Mouse (Mus musculus): ENCODE data around the gene Ptprg. TPM values are rescaled to one million over a fixed set of nuclear protein-coding genes. Genes with fewer than 3 reads are reported as not detected.

The Ptprg gene
- total and polyA plus RNA-seq, 3 experiments: 25.1 to 57.1 (median 54.0) TPM

GRCm38 (mm10) chr14:11667762-11668161 is 114.4 kb downstream of the Ptprg start:
- no peak for DNase-seq
- H3K4me3 ChIP-seq: no peak overlapping the region
- H3K79me2 ChIP-seq (replicated peaks; ENCODE audit: control insufficient read depth, insufficient read depth, low read length): peaks cover 4% of the 10 kb centered on the region
- H3K36me3 ChIP-seq (ENCODE audit: control insufficient read depth, insufficient read depth, low read length): peaks cover 3% of the 10 kb centered on the region; the same call in 1 of the 2 replicates
- intact Hi-C loops (cut with DNase I): no loop called here
- H3K27me3 ChIP-seq (ENCODE audit: control insufficient read depth, insufficient read depth, low read length): no peaks in the 10 kb centered on the region
- no peak overlapping the region for H3K27ac ChIP-seq
- no peak overlapping the region for H3K9ac ChIP-seq (ENCODE audit: low read depth, low read length)
- peaks cover 10% of the 10 kb centered on the region for H3K4me1 ChIP-seq (ENCODE audit: control insufficient read depth, insufficient read depth, low read length)
- 50% methylated on average over 3 of the region's 3 CpGs for WGBS
- TF ChIP-seq POLR2A (IDR thresholded peaks at IDR 0.05; ENCODE audit: insufficient read depth, low read depth, low read length) (no peak), EP300 (IDR thresholded peaks at IDR 0.05; ENCODE audit: insufficient read depth, low read depth, low read length) (no peak), CTCF (IDR thresholded peaks at IDR 0.05) (no peak)

- Histone ChIP-seq H3K27ac (no peak overlapping the region), H3K36me3 (ENCODE audit: control insufficient read depth, insufficient read depth, low read length) (no peaks in the 10 kb centered on the region), H3K27me3 (ENCODE audit: control insufficient read depth, insufficient read depth, low read length) (no peaks in the 10 kb centered on the region), H3K79me2 (replicated peaks; ENCODE audit: control insufficient read depth, insufficient read depth, low read length) (peaks cover 10% of the 10 kb centered on the region), H3K4me1 (ENCODE audit: control insufficient read depth, insufficient read depth, low read length) (peaks cover 11% of the 10 kb centered on the region), H3K4me3 (no peak overlapping the region), H3K9ac (ENCODE audit: low read depth, low read length) (no peak overlapping the region)
- 52% methylated on average over 6 of the region's 6 CpGs for WGBS
- DNase-seq: no peak
- TF ChIP-seq EP300 (IDR thresholded peaks at IDR 0.05; ENCODE audit: insufficient read depth, low read depth, low read length) (no peak), POLR2A (IDR thresholded peaks at IDR 0.05; ENCODE audit: insufficient read depth, low read depth, low read length) (no peak), CTCF (IDR thresholded peaks at IDR 0.05) (no peak)
- intact Hi-C loops (cut with DNase I): no loop called here
Measured at GRCm38 (mm10) chr14:11670847-11671246, 117.5 kb downstream of the Ptprg start.

GRCm38 (mm10) chr14:11672981-11673547 is 119.7 kb downstream of the Ptprg start:
- TF ChIP-seq EP300 (IDR thresholded peaks at IDR 0.05; ENCODE audit: insufficient read depth, low read depth, low read length) (no peak), CTCF (IDR thresholded peaks at IDR 0.05) (no peak), POLR2A (IDR thresholded peaks at IDR 0.05; ENCODE audit: insufficient read depth, low read depth, low read length) (no peak)
- peaks cover 13% of the 10 kb centered on the region for H3K4me1 ChIP-seq (ENCODE audit: control insufficient read depth, insufficient read depth, low read length)
- WGBS: 48% methylated on average over 3 of the region's 3 CpGs
- no peak overlapping the region for H3K9ac ChIP-seq (ENCODE audit: low read depth, low read length)
- peaks cover 5% of the 10 kb centered on the region for H3K36me3 ChIP-seq (ENCODE audit: control insufficient read depth, insufficient read depth, low read length)
- no peak overlapping the region for H3K27ac ChIP-seq
- H3K79me2 ChIP-seq (replicated peaks; ENCODE audit: control insufficient read depth, insufficient read depth, low read length): peaks cover 12% of the 10 kb centered on the region
- no peak for DNase-seq
- intact Hi-C loops (cut with DNase I): no loop called here
- no peak overlapping the region for H3K4me3 ChIP-seq
- H3K27me3 ChIP-seq (ENCODE audit: control insufficient read depth, insufficient read depth, low read length): no peaks in the 10 kb centered on the region

GRCm38 (mm10) chr14:11678201-11678600 is 124.9 kb downstream of the Ptprg start:
- intact Hi-C loops (cut with DNase I): no loop called here
- H3K27me3 ChIP-seq (ENCODE audit: control insufficient read depth, insufficient read depth, low read length): no peaks in the 10 kb centered on the region
- DNase-seq: no peak
- H3K79me2 ChIP-seq (replicated peaks; ENCODE audit: control insufficient read depth, insufficient read depth, low read length): peaks cover 19% of the 10 kb centered on the region
- no peak overlapping the region for H3K27ac ChIP-seq
- no peak overlapping the region for H3K9ac ChIP-seq (ENCODE audit: low read depth, low read length)
- peaks cover 18% of the 10 kb centered on the region for H3K4me1 ChIP-seq (ENCODE audit: control insufficient read depth, insufficient read depth, low read length)
- H3K4me3 ChIP-seq: no peak overlapping the region
- H3K36me3 ChIP-seq (ENCODE audit: control insufficient read depth, insufficient read depth, low read length): peaks cover 19% of the 10 kb centered on the region
- WGBS: 73% methylated on average over 4 of the region's 4 CpGs
- TF ChIP-seq POLR2A (IDR thresholded peaks at IDR 0.05; ENCODE audit: insufficient read depth, low read depth, low read length) (no peak), CTCF (IDR thresholded peaks at IDR 0.05) (no peak), EP300 (IDR thresholded peaks at IDR 0.05; ENCODE audit: insufficient read depth, low read depth, low read length) (no peak)

GRCm38 (mm10) chr14:11679741-11680140 is 126.4 kb downstream of the Ptprg start:
- 81% methylated on average over 3 of the region's 3 CpGs for WGBS
- H3K27me3 ChIP-seq (ENCODE audit: control insufficient read depth, insufficient read depth, low read length): no peaks in the 10 kb centered on the region
- H3K4me3 ChIP-seq: no peak overlapping the region
- no peak overlapping the region for H3K27ac ChIP-seq
- no peak for DNase-seq
- intact Hi-C loops (cut with DNase I): loop anchor here (10.0 kb wide), 1 partner anchor 125 kb away; the partner anchor contains the start of gene Ptprg
- H3K79me2 ChIP-seq (replicated peaks; ENCODE audit: control insufficient read depth, insufficient read depth, low read length): peaks cover 16% of the 10 kb centered on the region
- H3K4me1 ChIP-seq (ENCODE audit: control insufficient read depth, insufficient read depth, low read length): peaks cover 16% of the 10 kb centered on the region
- TF ChIP-seq EP300 (IDR thresholded peaks at IDR 0.05; ENCODE audit: insufficient read depth, low read depth, low read length): no peak
- no peak overlapping the region for H3K9ac ChIP-seq (ENCODE audit: low read depth, low read length)
- H3K36me3 ChIP-seq (ENCODE audit: control insufficient read depth, insufficient read depth, low read length): peaks cover 19% of the 10 kb centered on the region

- DNase-seq: no peak
- Histone ChIP-seq H3K4me1 (ENCODE audit: control insufficient read depth, insufficient read depth, low read length) (peaks cover 16% of the 10 kb centered on the region), H3K9ac (ENCODE audit: low read depth, low read length) (no peak overlapping the region), H3K4me3 (no peak overlapping the region), H3K36me3 (ENCODE audit: control insufficient read depth, insufficient read depth, low read length) (peaks cover 19% of the 10 kb centered on the region), H3K27me3 (ENCODE audit: control insufficient read depth, insufficient read depth, low read length) (no peaks in the 10 kb centered on the region), H3K79me2 (replicated peaks; ENCODE audit: control insufficient read depth, insufficient read depth, low read length) (peaks cover 13% of the 10 kb centered on the region), H3K27ac (no peak overlapping the region)
- 80% methylated on average over 2 of the region's 2 CpGs for WGBS
- intact Hi-C loops (cut with DNase I): loop anchor here (10.0 kb wide), 1 partner anchor 126 kb away; the partner anchor contains the start of gene Ptprg
- no peak for TF ChIP-seq POLR2A (IDR thresholded peaks at IDR 0.05; ENCODE audit: insufficient read depth, low read depth, low read length)
- no peak for TF ChIP-seq CTCF (IDR thresholded peaks at IDR 0.05)
- no peak for TF ChIP-seq EP300 (IDR thresholded peaks at IDR 0.05; ENCODE audit: insufficient read depth, low read depth, low read length)
Measured at GRCm38 (mm10) chr14:11680621-11681020, 127.3 kb downstream of the Ptprg start.
